In genomic region chr5:130110632-130111464, GRCm38 (mm10) we compare ENCODE assay signal across 17 mouse cellular contexts. TPM values are rescaled to one million over a fixed set of nuclear protein-coding genes. Genes with fewer than 3 reads are reported as not detected.
A peak's percentile ranks its signal among the peaks of the same experiment; 100 is the strongest.
DNase-seq lines count a peak whose midpoint lies in the region; ATAC-seq and TF ChIP-seq lines count a peak whose summit lies in the region.
"Had no signal": no experiment of that assay in that cellular context is flagged by ENCODE, and none has a peak within 500 bp of the region (broad histone marks: within the 10 kb centered on the region; RNA-seq: fewer than 3 reads in every experiment).

No protein-coding gene starts in this region.

- 71% methylated on average over 12 of the region's 12 CpGs for WGBS in embryonic facial prominence, embryonic 12.5 days
- 85% methylated on average over 12 of the region's 12 CpGs for WGBS in embryonic facial prominence, embryonic 10.5 days
- WGBS in limb, embryonic 14.5 days = 47% methylated on average over 12 of the region's 12 CpGs
- WGBS in forebrain, embryonic 14.5 days = 84% methylated on average over 12 of the region's 12 CpGs

- no peak overlapping the region for H3K4me2 ChIP-seq in embryonic facial prominence, embryonic 12.5 days (replicated peaks)
- H3K4me2 ChIP-seq in limb, embryonic 14.5 days (replicated peaks; ENCODE audit: low read depth, low read length, severe bottlenecking) = no peak overlapping the region
- H3K4me2 ChIP-seq in forebrain, embryonic 14.5 days (ENCODE audit: low read length) = no peak overlapping the region
- H3K4me2 ChIP-seq: hindbrain, embryonic 12.5 days; liver, embryonic 13.5 days; lung, embryonic 15.5 days; midbrain, embryonic 12.5 days had no signal

- 0 out of 2 replicates have a peak, but pooled peaks cover 6% of the 10 kb centered on the region for H3K4me1 ChIP-seq in embryonic facial prominence, embryonic 12.5 days
- no peaks in the 10 kb centered on the region for H3K4me1 ChIP-seq in embryonic facial prominence, embryonic 10.5 days
- H3K4me1 ChIP-seq in limb, embryonic 14.5 days (ENCODE audit: control insufficient read depth, insufficient read depth, low read length) = peaks cover 8% of the 10 kb centered on the region
- H3K4me1 ChIP-seq in forebrain, embryonic 14.5 days (ENCODE audit: control insufficient read depth, insufficient read depth, low read length) = no peaks in the 10 kb centered on the region
- H3K4me1 ChIP-seq: hindbrain, embryonic 12.5 days; liver, embryonic 13.5 days; lung, embryonic 15.5 days; midbrain, embryonic 12.5 days had no signal

- no peaks in the 10 kb centered on the region for H3K27me3 ChIP-seq in embryonic facial prominence, embryonic 12.5 days
- H3K27me3 ChIP-seq in embryonic facial prominence, embryonic 10.5 days (replicated peaks; ENCODE audit: low read depth, poor library complexity, severe bottlenecking) = no peaks in the 10 kb centered on the region
- H3K27me3 ChIP-seq in limb, embryonic 14.5 days (ENCODE audit: control insufficient read depth, insufficient read depth, low read length) = no peaks in the 10 kb centered on the region
- no peaks in the 10 kb centered on the region for H3K27me3 ChIP-seq in forebrain, embryonic 14.5 days (replicated peaks; ENCODE audit: control insufficient read depth, insufficient read depth, low read length)
- H3K27me3 ChIP-seq: hindbrain, embryonic 12.5 days; liver, embryonic 13.5 days; lung, embryonic 15.5 days; midbrain, embryonic 12.5 days had no signal

- no peaks in the 10 kb centered on the region for H3K9me3 ChIP-seq in embryonic facial prominence, embryonic 12.5 days
- no peaks in the 10 kb centered on the region for H3K9me3 ChIP-seq in embryonic facial prominence, embryonic 10.5 days
- H3K9me3 ChIP-seq in limb, embryonic 14.5 days (ENCODE audit: control insufficient read depth, low read length) = no peaks in the 10 kb centered on the region
- H3K9me3 ChIP-seq in forebrain, embryonic 14.5 days (replicated peaks; ENCODE audit: control insufficient read depth, low read length) = no peaks in the 10 kb centered on the region
- H3K9me3 ChIP-seq: hindbrain, embryonic 12.5 days; liver, embryonic 13.5 days; lung, embryonic 15.5 days; midbrain, embryonic 12.5 days had no signal

- H3K36me3 ChIP-seq in embryonic facial prominence, embryonic 12.5 days = peaks cover 14% of the 10 kb centered on the region
- H3K36me3 ChIP-seq in embryonic facial prominence, embryonic 10.5 days (replicated peaks) = peaks cover 44% of the 10 kb centered on the region
- H3K36me3 ChIP-seq in limb, embryonic 14.5 days (ENCODE audit: control insufficient read depth, insufficient read depth, low read length) = peaks cover 31% of the 10 kb centered on the region
- H3K36me3 ChIP-seq in forebrain, embryonic 14.5 days (ENCODE audit: control insufficient read depth, insufficient read depth, low read length) = peaks cover 17% of the 10 kb centered on the region

- no peak for DNase-seq in embryonic facial prominence, embryonic 10.5 days (ENCODE audit: low spot score)
- DNase-seq in kidney, postnatal 10 days = peak; percentile 39
- no peak for DNase-seq in kidney, adult 11 months
- peak; percentile 40 for DNase-seq in adipocyte (ENCODE audit: low spot score)
- peak; percentile 64 for DNase-seq in limb, embryonic 14.5 days (ENCODE audit: low spot score)
- DNase-seq in forebrain, embryonic 14.5 days (ENCODE audit: low spot score) = no peak
- DNase-seq: cerebellum, adult 9-11 months; gastrocnemius, postnatal 14 days; liver, embryonic 13.5 days; retina, postnatal 1 day had no signal

- TF ChIP-seq POLR2A in limb, embryonic 14.5 days (IDR thresholded peaks at IDR 0.05; ENCODE audit: borderline replicate concordance, extremely low read depth, insufficient read depth, insufficient read length) = no peak

- no peak overlapping the region for H3K4me3 ChIP-seq in embryonic facial prominence, embryonic 12.5 days
- H3K4me3 ChIP-seq in embryonic facial prominence, embryonic 10.5 days = no peak overlapping the region
- H3K4me3 ChIP-seq in limb, embryonic 14.5 days (replicated peaks; ENCODE audit: low read length) = no peak overlapping the region
- H3K4me3 ChIP-seq in forebrain, embryonic 14.5 days (ENCODE audit: low read depth, low read length) = no peak overlapping the region
- H3K4me3 ChIP-seq: hindbrain, embryonic 12.5 days; liver, embryonic 13.5 days; lung, embryonic 15.5 days; midbrain, embryonic 12.5 days had no signal

- no peak overlapping the region for H3K9ac ChIP-seq in embryonic facial prominence, embryonic 12.5 days
- H3K9ac ChIP-seq in limb, embryonic 14.5 days (ENCODE audit: low read depth, low read length, severe bottlenecking) = no peak overlapping the region
- no peak overlapping the region for H3K9ac ChIP-seq in forebrain, embryonic 14.5 days (ENCODE audit: low read length)
- H3K9ac ChIP-seq: hindbrain, embryonic 12.5 days; liver, embryonic 13.5 days; lung, embryonic 15.5 days; midbrain, embryonic 12.5 days had no signal

- H3K27ac ChIP-seq in embryonic facial prominence, embryonic 12.5 days = peak overlapping the region; percentile 42; the same call in 1 of the 2 replicates
- H3K27ac ChIP-seq in embryonic facial prominence, embryonic 10.5 days (replicated peaks) = no peak overlapping the region
- peak overlapping the region; percentile 55 for H3K27ac ChIP-seq in limb, embryonic 14.5 days (replicated peaks; ENCODE audit: low read depth, low read length)
- H3K27ac ChIP-seq in forebrain, embryonic 14.5 days (ENCODE audit: low read depth, low read length) = no peak overlapping the region
- H3K27ac ChIP-seq: hindbrain, embryonic 12.5 days; liver, embryonic 13.5 days; lung, embryonic 15.5 days; midbrain, embryonic 12.5 days had no signal

- 0 out of 2 replicates have a peak, but pooled peaks have one; percentile 28 for ATAC-seq in embryonic facial prominence, embryonic 12.5 days (ENCODE audit: insufficient number of reproducible peaks, insufficient read depth, low FRiP score, low TSS enrichment)
- ATAC-seq in limb, embryonic 14.5 days (ENCODE audit: low FRiP score, low read depth) = peak; percentile 89
- ATAC-seq in forebrain, embryonic 14.5 days = no peak
- ATAC-seq in granulocyte monocyte progenitor cell, adult 5-6 weeks (replicated peaks; ENCODE audit: poor library complexity, severe bottlenecking) = no peak
- ATAC-seq: activated CD4-positive, CD25-positive, alpha-beta regulatory T cell, adult 4 months; inflammation-experienced regulatory T-cells, adult 6 months had no signal

RNA-seq across cellular contexts. Expression of gene Kctd7, which starts 33.8 kb away (rescaled TPM):
- polyA plus RNA-seq in embryonic facial prominence, embryonic 12.5 days (2016; fragmentation: Nextera tagmentation; extraction: Ambion mirVana) = 7.3 and 8.7 TPM in 2 replicates
- polyA plus RNA-seq in embryonic facial prominence, embryonic 10.5 days (2016; fragmentation: Nextera tagmentation; extraction: Ambion mirVana) = 4.7 and 5.1 TPM in 2 replicates
- polyA plus RNA-seq in limb, embryonic 14.5 days (2012; rRNA removed) = 5.5 and 7.7 TPM in 2 replicates
- polyA plus RNA-seq in limb, embryonic 14.5 days (2014; fragmentation: Nextera tagmentation; extraction: Ambion mirVana) = 6.1 and 6.2 TPM in 2 replicates
- polyA plus RNA-seq in forebrain, embryonic 14.5 days (2014; fragmentation: Nextera tagmentation; extraction: Ambion mirVana) = 10.9 and 12.4 TPM in 2 replicates
- total RNA-seq in granulocyte monocyte progenitor cell, adult 5-6 weeks (2014; fragmentation: Nextera tagmentation) = 3.2 and 4.4 TPM in 2 replicates
- 3.6 and 4.1 TPM in 2 replicates for total RNA-seq in granulocyte monocyte progenitor cell, adult 5-6 weeks (2017)

RNA-seq across cellular contexts. Expression of gene Tpst1, which starts 37.7 kb away (rescaled TPM):
- polyA plus RNA-seq in embryonic facial prominence, embryonic 12.5 days (2016; fragmentation: Nextera tagmentation; extraction: Ambion mirVana) = 77.2 and 83.6 TPM in 2 replicates
- 52.3 and 55.6 TPM in 2 replicates for polyA plus RNA-seq in embryonic facial prominence, embryonic 10.5 days (2016; fragmentation: Nextera tagmentation; extraction: Ambion mirVana)
- 59.3 and 68.2 TPM in 2 replicates for polyA plus RNA-seq in limb, embryonic 14.5 days (2012; rRNA removed)
- 114 and 117 TPM in 2 replicates for polyA plus RNA-seq in limb, embryonic 14.5 days (2014; fragmentation: Nextera tagmentation; extraction: Ambion mirVana)
- 57.1 and 61.4 TPM in 2 replicates for polyA plus RNA-seq in forebrain, embryonic 14.5 days (2014; fragmentation: Nextera tagmentation; extraction: Ambion mirVana)
- total RNA-seq in granulocyte monocyte progenitor cell, adult 5-6 weeks (2014; fragmentation: Nextera tagmentation) = 16.0 and 17.3 TPM in 2 replicates
- total RNA-seq in granulocyte monocyte progenitor cell, adult 5-6 weeks (2017) = 3.4 and 7.5 TPM in 2 replicates

Comparison
In these comparisons a context has a peak if more than half of its experiments do, and no peak if none do; other contexts are left out.
1. H3K27ac ChIP-seq: peak in embryonic facial prominence, embryonic 12.5 days (single experiment) and limb, embryonic 14.5 days (single experiment); none in embryonic facial prominence, embryonic 10.5 days (single experiment) and forebrain, embryonic 14.5 days (single experiment).
2. DNase-seq: peak in kidney, postnatal 10 days (single experiment), adipocyte (single experiment) and limb, embryonic 14.5 days (single experiment); none in embryonic facial prominence, embryonic 10.5 days (single experiment), kidney, adult 11 months (single experiment) and forebrain, embryonic 14.5 days (single experiment).
3. ATAC-seq: peak in embryonic facial prominence, embryonic 12.5 days (single experiment) and limb, embryonic 14.5 days (single experiment); none in forebrain, embryonic 14.5 days (single experiment) and granulocyte monocyte progenitor cell, adult 5-6 weeks (single experiment).